Mouse (Mus musculus): Measurements from ENCODE around the gene Mbd6. TPM values are rescaled to one million over a fixed set of nuclear protein-coding genes. Genes with fewer than 3 reads are reported as not detected.

Mbd6 gene
- total RNA-seq, 4 experiments from 2014 or later: 16.0 to 20.8 (median 17.4) TPM

DNA sequence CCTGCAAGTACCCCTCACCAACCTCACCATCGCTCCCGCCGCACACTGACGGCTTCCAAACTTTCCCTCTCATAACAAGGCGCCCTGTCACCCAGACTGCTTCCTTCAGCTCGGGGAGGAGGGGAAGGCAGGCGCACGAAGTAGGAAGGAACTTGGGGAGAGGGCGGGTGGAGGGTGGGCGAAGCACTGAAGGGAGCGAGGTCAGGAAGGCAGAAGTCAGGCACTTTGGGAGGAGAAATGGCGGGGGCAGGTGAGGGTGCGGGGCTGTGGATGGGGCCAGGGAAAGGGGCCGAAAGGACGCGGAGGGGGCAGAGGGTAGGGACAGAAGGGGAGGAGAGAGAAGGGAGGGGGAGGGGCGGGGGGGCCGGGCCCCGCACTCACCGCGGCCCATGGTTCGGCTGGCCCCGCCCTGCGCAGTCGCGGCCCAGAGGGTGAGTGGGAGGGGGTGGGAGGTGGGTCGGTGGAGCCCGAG lies 454 bp downstream of the Mbd6 start:
- no peak for DNase-seq (ENCODE audit: low spot score in 2 of 2)

DNA sequence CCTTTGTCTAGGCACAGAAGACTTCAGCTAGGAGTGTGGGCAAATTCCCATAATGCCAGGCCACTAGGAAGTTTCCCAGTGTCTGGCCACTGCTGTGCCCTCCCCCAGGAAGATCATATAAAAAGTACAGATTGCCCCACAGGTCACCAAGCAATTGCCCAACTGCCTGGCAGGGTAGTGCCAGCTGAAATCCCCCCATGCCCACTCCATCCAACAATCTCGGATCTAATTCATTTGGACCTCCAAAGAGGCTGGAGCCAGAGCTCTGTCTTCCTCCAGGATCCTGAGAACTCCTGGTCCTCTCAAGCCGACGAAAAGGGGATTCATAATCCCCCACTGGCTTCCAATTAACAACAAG lies 903 bp downstream of the Mbd6 start:
- DNase-seq (ENCODE audit: low spot score in 2 of 2): no peak

DNA sequence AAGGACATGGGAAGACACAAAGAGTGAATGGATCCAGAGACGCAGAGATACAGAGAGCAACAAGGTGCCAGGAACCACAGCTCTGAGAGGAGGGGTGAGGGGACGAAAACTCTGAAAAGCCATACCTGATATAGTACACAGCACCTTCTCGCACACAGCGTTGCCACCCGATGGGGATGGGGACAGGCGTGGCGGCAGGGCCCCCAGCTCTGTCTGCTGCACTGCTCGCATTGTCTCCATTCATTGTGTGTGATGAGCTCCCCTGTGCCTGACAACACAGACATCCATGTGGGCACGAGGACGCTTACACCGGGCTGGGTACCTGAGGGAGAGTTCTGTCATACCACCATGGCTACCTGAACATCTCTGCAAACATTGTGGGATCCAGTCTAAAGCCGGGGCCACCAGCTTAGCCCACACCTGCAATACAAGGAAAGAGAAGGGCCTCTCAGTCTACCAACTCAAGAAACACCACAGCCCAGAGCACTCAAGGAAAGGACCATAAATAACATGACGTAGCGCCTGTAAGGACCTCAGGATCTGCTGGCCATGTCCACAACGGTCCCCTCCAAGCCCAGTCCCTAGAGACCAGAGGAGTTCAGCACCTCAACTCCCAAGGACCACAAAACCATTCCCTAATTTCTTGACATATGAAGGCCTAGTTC lies 1.4 kb downstream of the Mbd6 start:
- DNase-seq (ENCODE audit: low spot score in 2 of 2): no peak

DNA sequence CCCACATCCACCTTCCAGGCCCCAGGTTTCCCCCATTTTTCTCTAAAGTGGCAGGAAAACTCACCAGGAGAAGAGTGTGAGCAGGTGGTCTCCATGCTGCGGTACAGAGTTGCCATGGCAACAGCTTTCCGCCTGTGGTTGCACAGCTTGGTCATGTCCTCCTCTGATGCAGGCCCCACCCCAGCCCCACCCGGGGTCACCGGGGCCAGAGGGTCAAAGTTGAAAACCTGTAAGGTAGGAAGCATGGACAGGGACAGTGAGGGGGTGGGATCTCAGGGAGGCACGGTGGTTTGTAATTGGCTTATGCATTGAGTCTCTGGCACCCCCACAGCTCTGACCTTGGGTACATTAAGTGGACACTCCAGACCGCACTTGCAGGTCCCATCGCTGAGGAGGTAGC lies 2.1 kb downstream of the Mbd6 start:
- no peak for DNase-seq (ENCODE audit: low spot score in 2 of 2)

DNA sequence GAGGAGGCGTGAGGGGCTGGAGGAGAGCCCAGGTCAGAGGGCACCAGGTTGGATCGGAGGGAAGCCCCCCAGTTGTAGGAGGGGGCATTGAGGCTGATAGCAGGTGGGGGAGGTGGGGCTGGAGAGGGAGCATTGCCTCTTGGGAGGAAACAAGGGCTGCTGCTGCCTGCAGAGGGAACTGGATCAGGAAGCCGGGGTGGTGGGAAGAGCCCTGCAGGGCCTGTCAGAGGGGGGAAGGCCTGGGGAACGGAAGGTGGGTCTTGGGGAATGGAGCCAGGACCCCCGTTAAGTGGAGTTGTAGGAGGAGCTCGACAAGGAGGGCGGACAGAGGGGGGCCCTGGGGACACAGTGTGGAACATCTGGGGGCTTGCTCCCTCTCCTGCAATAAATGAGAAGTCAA lies 2.6 kb downstream of the Mbd6 start:
- DNase-seq (ENCODE audit: low spot score in 2 of 2): no peak

DNA sequence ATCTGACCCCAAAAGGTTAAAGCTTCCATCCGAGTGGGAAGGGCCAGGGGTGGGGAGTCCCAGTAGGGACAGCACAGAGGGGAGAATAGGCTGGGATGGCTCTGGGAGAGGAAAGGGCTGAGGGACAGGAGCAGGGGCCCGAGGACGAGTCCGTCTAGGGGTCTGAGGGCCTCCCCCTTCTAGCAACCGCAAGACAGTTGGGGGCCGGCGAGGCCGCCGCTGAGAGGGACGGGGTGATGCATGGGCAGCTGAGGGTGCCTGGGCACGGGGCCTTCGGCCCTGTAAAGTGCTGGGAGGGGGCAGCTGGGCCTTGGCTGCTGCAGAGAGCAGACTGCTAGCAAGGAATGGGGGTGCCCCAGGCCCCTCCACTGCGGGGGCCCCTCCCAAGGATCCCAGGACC lies 3.2 kb downstream of the Mbd6 start:
- no peak for DNase-seq (ENCODE audit: low spot score in 2 of 2)

DNA sequence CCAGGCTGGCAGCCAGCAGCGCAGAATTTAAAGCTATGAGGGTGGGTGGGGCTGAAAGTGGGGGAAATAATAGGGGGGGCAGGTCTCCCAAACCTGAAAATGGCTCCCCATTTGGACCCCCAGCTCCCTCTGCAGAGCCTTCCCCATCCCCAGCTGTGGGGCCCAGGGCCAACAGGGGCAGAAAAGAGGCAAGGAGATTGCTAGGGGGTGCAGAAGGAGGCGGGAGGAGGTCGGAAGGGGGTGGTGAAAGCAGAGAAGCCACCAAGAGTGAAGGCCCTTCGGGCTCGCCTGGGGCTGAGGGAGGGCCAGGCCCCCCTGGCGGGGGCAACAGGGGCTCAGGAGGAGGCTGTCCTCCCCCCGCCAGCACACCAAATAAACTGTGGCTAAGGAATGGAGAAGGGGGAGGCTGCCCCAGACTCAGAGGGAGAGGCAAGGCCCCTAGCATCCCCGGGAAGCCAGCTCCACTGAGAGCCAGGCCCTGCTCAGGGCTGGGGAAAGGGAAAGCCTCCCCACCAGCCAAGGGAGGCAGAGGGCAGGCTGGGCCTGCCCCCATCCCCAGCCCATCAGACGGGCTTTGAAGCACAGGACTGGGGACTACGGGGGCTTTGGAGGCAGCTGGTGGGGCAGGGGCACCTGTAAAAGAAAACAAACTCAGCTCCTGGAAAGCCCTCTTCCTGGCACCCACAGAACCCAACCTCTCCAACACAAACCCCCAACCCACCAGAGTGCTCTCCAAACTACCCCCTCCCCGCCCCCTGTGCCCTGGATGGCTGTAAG lies 3.9 kb downstream of the Mbd6 start:
- no peak for DNase-seq (ENCODE audit: low spot score in 2 of 2)

DNA sequence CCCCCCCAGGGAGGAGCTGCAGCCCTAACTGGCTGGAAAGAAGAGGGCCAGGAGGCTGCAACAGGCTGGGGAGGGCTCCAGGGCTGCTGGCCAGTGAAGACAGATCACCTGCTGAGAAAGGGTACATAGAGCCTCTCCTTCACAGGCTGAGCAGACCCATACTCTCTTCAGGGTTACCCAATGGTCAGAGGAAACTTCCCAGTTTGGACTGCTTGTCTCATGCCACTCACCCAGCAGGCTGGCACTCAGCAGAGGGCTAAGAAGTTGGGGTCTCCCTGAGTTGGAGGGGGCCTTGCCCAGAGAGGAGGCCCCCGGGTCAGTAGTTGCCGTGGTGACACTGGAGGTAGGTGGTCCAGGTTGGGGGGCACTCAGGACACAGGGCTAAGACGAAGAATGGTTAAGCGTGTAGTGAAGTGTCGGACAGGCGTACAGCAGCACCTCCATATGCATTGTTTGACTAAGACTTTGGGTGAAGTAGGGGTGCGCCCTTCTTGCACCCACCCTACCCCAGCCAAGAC lies 4.7 kb downstream of the Mbd6 start:
- no peak for DNase-seq (ENCODE audit: low spot score in 2 of 2)

DNA sequence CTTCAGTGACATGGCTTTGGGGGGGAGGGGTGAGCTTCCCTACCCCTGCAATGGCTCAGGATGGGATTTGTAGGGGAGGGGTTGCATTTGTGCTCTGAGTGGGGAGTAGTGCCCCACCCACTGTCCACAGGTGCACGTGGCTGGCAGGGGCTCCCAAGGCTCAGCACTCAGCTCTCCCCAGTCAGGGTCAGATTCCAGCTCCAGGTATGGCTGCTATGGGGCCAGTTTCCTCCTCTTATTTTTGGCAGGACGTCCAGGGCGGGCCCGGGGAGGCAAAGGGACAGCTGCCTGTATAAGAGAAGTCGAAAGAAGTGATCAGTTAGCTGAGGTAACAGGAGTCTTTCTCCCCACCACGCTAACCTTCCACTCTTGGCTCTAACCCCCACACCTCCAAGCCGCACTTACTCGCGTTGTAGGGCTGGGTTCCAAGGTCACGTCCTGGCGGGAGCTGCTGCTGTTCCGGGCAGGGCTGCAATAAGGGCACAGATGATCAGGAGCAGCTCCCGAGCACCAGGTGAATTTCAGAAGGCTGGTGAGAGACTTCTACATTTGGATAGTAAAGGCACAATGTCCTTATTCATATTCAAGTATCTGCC lies 6.1 kb downstream of the Mbd6 start:
- no peak for DNase-seq (ENCODE audit: low spot score in 2 of 2)

DNA sequence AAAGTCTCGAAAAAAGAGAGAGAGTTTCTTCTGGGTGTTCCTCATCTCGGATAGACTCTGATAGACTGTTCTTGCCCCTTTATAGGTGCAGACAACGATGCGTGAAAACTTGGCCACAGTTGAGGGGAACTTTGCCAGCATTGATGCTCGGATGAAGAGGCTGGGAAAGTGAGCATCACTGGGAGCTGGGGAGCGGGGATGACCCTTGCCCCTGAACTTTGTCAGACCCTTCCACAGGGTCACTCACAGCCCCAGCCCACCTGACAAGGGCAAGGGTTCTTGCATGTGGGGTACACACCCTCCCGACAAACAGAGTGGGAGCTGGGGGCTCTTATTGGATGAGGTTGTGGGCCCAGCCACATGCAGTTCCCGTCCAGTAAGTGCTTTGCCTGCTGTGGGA lies 7.5 kb downstream of the Mbd6 start:
- DNase-seq (ENCODE audit: low spot score in 2 of 2): no peak

DNA sequence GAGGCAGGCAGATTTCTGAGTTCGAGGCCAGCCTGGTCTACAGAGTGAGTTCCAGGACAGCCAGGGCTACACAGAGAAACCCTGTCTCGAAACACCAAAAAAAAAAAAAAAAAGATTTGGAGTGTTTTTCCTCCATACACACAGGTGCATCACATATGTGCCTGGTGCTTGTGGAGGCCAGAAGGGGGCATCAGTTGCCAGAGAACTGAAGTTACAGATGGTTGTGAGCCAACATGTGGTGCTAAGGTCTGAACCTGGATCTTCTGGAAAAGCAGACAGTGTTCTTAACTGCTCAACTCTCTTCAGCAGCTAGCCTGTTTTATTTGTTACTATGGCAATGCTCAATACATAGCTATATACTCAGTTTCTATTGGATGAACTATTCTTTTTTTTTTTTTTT lies 9.1 kb downstream of the Mbd6 start:
- no peak for DNase-seq (ENCODE audit: low spot score in 2 of 2)

DNA sequence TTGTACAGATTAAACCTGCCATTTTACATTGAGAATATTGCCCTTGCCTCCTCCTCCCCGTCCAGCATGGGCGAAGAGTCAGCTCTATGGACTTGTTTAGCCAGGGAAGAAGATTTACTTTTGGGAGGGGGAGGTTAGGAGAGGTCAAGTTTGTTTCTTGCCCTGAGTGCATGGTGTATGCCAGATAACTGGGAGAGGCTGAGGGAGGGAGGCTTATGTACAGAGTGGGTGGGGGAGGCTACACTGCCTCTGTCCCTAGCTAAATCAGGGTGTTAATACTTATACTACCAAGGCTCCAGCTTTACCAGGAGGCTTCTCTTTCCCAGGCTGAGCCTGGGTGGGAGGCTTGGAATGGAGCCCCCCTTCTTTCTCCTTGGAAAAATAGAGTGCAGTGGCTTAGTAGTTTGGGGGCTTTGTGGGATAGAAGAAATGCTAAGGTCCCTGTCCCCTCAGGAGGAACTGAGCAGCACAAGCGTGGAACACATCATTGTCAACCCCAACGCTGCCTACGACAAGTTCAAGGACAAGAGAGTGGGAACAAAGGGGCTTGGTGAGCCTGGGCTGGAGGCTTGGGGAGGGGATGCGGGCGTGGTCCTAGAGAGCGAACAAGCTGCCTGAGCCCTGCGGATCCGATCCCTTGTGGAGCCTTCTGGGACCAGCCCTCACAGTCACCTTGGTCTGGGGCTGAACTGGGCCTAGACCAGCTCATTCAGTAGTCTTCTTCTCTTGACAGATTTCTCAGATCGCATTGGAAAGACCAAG lies 14.4 kb downstream of the Mbd6 start:
- no peak for DNase-seq (ENCODE audit: low spot score in 2 of 2)

DNA sequence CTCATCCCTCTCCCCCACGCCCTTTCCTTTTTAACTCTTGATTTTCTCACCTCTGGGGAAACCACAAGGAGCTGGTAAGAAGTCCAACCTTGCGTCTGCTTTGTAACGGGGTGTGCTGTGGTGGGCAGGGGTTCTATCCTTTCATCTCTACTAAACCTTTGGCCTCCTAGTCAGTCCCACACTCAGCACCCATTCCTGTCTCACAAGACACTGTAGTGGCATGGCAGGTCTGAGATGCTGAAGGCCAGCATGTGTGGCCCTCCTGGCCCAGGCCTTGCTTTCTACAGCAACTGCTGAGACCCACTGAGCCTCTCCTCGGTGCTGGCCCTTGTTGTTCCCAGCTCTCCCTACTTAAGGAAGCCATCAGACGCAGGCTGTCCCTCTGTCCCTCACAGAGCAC lies 16.4 kb downstream of the Mbd6 start:
- DNase-seq (ENCODE audit: low spot score in 2 of 2): no peak

DNA sequence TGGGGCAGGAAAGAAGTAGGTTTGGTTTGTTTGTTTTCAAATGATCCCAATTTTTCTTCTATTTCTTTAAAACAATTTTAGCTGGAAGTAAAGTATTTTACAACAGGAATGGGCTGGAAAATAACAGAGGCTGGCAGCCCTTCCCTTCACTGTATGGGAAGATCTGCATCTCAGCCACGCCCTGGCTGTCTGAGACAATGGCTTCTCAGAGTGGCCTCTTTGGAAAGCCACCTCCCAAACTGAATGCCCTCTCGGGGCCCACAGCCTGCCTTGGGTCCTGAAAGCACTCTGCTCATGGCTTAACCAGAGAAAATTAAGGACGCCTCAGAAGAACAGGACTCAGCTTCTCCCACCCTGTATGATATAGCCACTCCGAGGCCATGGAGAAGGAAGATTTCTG lies 18.9 kb downstream of the Mbd6 start:
- DNase-seq (ENCODE audit: low spot score in 2 of 2): no peak

DNA sequence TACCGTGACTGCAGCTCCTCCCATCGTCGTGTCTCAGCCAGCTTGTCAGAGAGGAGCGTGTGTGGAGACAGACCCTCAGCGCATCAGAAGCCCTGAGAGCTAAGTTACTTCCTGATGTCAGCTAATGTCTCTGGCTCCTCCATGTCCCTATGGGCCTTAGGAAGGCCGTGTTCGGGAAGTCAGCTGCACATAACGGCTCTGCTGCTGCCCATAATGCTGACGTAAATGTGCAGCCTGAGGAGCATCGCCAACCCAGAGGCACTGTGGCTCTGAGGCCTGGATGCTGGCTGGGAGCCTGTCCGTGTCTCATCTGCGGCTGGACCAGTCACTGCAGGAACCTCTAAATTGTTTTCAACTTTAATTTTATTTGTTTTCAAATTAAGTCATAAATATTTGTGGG lies 19.8 kb downstream of the Mbd6 start:
- DNase-seq (ENCODE audit: low spot score in 2 of 2): no peak

DNA sequence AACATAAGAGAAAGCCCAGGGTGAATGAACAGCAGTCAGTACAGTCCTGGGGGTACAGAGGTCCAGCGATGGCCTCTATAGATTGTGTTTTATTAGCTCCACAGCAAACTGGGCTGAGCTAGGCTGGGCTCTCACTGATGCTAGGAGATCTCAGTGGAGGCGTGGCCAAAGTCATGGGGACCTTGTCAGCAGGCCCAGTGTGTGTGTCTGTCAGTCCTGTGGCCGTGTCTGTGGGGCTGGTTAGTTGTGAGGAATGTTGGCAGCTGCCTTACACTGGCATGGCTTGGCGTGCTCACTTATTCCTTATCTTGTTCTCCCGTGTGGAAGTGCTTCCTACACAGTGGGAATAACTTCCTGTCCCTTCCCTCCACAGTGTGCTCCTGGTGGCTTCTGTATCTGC lies 20.4 kb downstream of the Mbd6 start:
- no peak for DNase-seq (ENCODE audit: low spot score in 2 of 2)

DNA sequence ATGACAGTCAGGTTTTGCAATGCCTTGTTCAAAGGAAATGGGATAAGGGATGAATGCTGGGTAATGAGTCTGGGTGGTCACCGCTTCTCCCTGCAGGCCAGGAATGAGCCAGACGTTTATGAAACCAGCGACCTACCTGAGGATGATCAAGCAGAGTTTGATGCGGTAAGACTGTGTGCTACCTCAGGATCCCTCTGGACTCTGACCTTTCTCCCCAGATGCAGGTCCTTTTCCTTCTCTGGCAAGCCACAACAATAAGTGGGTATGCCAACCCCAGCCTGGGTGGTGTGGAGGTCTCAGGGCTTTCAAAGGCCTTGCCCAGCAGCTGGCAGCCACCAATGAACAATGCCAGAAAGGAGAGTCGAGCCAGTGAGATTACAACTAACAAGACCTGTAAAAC lies 21.5 kb downstream of the Mbd6 start:
- no peak for DNase-seq (ENCODE audit: low spot score in 2 of 2)

DNA sequence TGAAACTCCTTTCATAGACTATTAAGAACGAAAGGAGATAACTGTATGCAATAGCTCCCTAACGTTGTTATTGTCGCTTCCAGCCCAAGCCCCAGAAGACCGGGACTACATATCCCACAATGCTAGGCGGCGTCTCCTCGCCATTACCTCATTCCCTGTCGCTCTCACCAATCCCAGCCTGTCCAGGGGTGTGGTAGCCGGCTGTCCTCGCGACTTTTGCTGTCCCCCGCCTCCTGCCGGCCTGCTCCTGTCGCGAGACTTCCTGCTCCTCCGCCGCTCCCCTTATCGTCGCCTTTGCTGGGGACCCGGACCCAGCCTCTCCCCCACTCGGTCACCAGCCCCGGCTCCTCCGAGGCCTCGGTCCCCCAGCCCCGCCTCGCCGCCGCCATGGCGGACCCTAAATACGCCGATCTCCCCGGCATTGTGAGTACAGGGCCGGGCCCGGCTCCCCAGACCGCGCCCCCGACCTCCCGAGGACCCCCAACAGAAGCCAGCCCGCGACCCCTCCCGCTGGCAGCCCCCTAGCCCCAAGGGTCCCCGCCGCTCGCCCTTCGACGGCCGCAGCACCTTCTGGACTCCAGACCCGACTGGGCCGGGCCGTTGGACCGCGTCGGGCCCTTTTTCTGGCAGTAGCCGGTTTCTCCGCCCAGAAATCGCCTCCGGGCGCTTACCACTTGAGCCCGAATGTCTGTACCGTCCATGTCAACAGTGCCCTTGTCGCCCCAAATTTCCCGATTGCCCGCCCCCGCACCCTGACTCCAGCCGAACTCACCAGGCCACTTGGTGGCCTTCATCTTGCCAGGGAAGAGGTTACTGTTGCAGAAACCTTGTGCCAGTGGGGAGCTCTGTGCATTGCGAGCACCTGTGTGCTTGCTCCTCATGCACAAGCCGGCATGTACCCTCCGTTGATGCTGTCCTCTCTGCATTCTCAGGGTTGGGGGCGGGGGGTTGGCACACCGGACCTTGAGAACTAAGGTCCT lies 22.4 kb downstream of the Mbd6 start, which contains the start of gene Dctn2:
Gene Dctn2, plus strand, starts transcription at position 257 of the 980 bp plus-strand sequence.
- DNase-seq (ENCODE audit: low spot score in 2 of 2): peak; percentile 91 to 94

DNA sequence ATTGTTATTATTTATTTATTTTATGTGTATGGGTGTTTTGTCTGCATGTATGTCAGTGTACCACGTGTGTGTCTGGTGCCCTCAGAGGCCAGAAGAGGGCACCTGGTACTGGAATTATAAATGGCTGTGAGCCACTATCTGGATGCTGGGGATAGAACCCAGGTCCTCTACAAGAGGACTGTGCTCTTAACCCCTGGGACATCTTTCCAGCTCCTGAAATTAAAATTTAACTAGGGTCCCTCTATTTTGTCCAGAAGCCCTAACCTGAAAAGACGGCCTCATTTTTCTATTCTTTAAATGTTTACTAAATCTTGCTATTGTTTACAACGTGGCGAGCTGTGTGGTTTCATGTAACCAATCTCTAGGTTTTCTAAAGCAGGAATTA lies 23.1 kb downstream of the Mbd6 start:
- no peak for DNase-seq (ENCODE audit: low spot score in 2 of 2)

DNA sequence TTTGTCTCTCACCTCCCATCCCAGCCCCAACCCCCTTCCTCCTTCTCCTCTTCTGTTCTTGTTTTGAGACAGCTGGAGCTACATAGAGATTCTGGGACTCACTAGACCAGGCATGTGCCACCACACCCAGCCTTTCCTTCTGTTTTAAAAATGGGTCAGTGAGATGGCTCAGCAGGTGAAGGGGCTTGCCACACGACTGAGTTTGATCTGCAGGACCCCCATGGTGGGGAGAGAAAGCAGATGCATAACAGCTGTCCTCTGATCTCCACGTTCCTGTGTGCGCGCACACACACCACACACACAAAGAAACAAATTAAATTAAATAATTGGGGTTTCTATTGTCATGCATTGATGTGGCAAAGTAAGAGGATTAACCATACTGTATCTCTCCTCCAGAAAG lies 23.8 kb downstream of the Mbd6 start:
- no peak for DNase-seq (ENCODE audit: low spot score in 2 of 2)

DNA sequence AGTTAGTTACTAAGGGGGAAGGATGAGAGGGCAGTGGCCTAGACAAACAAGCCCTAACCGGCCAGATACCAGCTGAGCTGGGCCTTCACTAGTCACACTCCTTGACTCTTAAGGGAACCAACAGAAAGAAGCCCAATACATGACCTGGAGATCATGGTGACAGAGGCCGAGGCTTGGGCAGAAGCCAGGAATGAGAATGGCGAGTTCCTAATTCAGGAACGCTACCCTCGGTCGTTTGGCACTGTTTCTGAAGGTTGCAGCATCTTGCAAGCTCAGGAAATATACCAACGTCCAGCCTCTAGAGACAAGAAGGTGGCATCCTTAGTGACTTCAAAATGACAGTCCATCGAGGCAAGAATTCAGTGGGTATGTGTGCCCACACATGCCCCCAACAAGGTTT lies 24.5 kb downstream of the Mbd6 start:
- DNase-seq (ENCODE audit: low spot score in 2 of 2): no peak

Measured in gastrocnemius, adult 8-10 months (tissue).